In genomic region chr8:70136591-70136990, GRCm38 (mm10) we compare ENCODE assay signal across 26 mouse cellular contexts. TPM values are rescaled to one million over a fixed set of nuclear protein-coding genes. Genes with fewer than 3 reads are reported as not detected.
DNase-seq lines count a peak whose midpoint lies in the region; ATAC-seq lines count a peak whose summit lies in the region.
"Had no signal": no experiment of that assay in that cellular context is flagged by ENCODE, and none has a peak within 500 bp of the region (broad histone marks: within the 10 kb centered on the region; RNA-seq: fewer than 3 reads in every experiment).

No protein-coding gene starts in this region.

- H3K9me3 ChIP-seq in hindbrain, embryonic 13.5 days, result no peaks in the 10 kb centered on the region
- no peaks in the 10 kb centered on the region for H3K9me3 ChIP-seq in hindbrain, embryonic 10.5 days
- H3K9me3 ChIP-seq in midbrain, embryonic 11.5 days (ENCODE audit: control insufficient read depth, low read length), result no peaks in the 10 kb centered on the region
- H3K9me3 ChIP-seq in midbrain, embryonic 13.5 days, result no peaks in the 10 kb centered on the region
- H3K9me3 ChIP-seq: embryonic facial prominence, embryonic 13.5 days; embryonic facial prominence, embryonic 15.5 days; forebrain, embryonic 13.5 days; forebrain, embryonic 15.5 days; G1E had no signal

- peaks cover 39% of the 10 kb centered on the region for H3K4me1 ChIP-seq in hindbrain, embryonic 13.5 days (replicated peaks)
- peaks cover 32% of the 10 kb centered on the region for H3K4me1 ChIP-seq in hindbrain, embryonic 10.5 days (replicated peaks)
- H3K4me1 ChIP-seq in midbrain, embryonic 11.5 days (ENCODE audit: control insufficient read depth, insufficient read depth, low read length), result peaks cover 20% of the 10 kb centered on the region
- H3K4me1 ChIP-seq in midbrain, embryonic 13.5 days (replicated peaks), result peaks cover 27% of the 10 kb centered on the region

- WGBS in hindbrain, embryonic 13.5 days, result 91% methylated on average over 4 of the region's 4 CpGs
- WGBS in hindbrain, embryonic 10.5 days, result 81% methylated on average over 4 of the region's 4 CpGs
- WGBS in midbrain, embryonic 11.5 days, result 79% methylated on average over 4 of the region's 4 CpGs
- WGBS in midbrain, embryonic 13.5 days, result 89% methylated on average over 4 of the region's 4 CpGs

- no peak for ATAC-seq in hindbrain, embryonic 13.5 days (ENCODE audit: low FRiP score)
- no peak for ATAC-seq in midbrain, embryonic 11.5 days (ENCODE audit: low FRiP score)
- no peak for ATAC-seq in midbrain, embryonic 13.5 days
- ATAC-seq: activated CD4-positive, CD25-positive, alpha-beta regulatory T cell, adult 4 months; CD4-positive, CD25-positive, alpha-beta regulatory T cell, adult 4 months; forebrain, embryonic 13.5 days; forebrain, embryonic 15.5 days; forebrain, postnatal 0 days; Patski had no signal

- peak; percentile 88 for DNase-seq in heart, adult 11 months
- DNase-seq in heart, postnatal 4 days, result no peak
- no peak for DNase-seq in hindbrain, embryonic 10.5 days (ENCODE audit: low spot score)
- peak; percentile 54 for DNase-seq in midbrain, embryonic 11.5 days (ENCODE audit: low spot score, missing footprints)
- DNase-seq: adrenal gland, adult 8-10 months; adrenal gland, postnatal 14 days; adrenal gland, postnatal 36 days; B cell, adult 2 months; cerebellum, adult 11-12 months; cerebellum, adult 2 months; cerebellum, adult 9-10 months; cerebellum, postnatal 10 days; cerebellum, postnatal 25 days; forebrain, postnatal 0 days had no signal

- peaks cover 45% of the 10 kb centered on the region for H3K36me3 ChIP-seq in hindbrain, embryonic 13.5 days
- H3K36me3 ChIP-seq in hindbrain, embryonic 10.5 days, result peaks cover 51% of the 10 kb centered on the region
- H3K36me3 ChIP-seq in midbrain, embryonic 11.5 days (ENCODE audit: control insufficient read depth, insufficient read depth, low read length), result peaks cover 4% of the 10 kb centered on the region
- peaks cover 40% of the 10 kb centered on the region for H3K36me3 ChIP-seq in midbrain, embryonic 13.5 days

- peak overlapping the region; percentile 31; the same call in 1 of the 2 replicates for H3K9ac ChIP-seq in hindbrain, embryonic 13.5 days
- no peak overlapping the region for H3K9ac ChIP-seq in midbrain, embryonic 11.5 days (ENCODE audit: low read length)
- H3K9ac ChIP-seq in midbrain, embryonic 13.5 days (replicated peaks), result no peak overlapping the region
- H3K9ac ChIP-seq: embryonic facial prominence, embryonic 13.5 days; embryonic facial prominence, embryonic 15.5 days; forebrain, embryonic 13.5 days; forebrain, embryonic 15.5 days; forebrain, postnatal 0 days had no signal

- H3K4me3 ChIP-seq in hindbrain, embryonic 13.5 days, result no peak overlapping the region
- no peak overlapping the region for H3K4me3 ChIP-seq in hindbrain, embryonic 10.5 days
- H3K4me3 ChIP-seq in midbrain, embryonic 11.5 days (ENCODE audit: low read depth, low read length), result no peak overlapping the region
- no peak overlapping the region for H3K4me3 ChIP-seq in midbrain, embryonic 13.5 days (replicated peaks)
- H3K4me3 ChIP-seq: embryonic facial prominence, embryonic 13.5 days; embryonic facial prominence, embryonic 15.5 days; erythroblast, embryonic 14.5 days; forebrain, embryonic 13.5 days; forebrain, embryonic 15.5 days had no signal

- H3K27me3 ChIP-seq in hindbrain, embryonic 13.5 days, result no peaks in the 10 kb centered on the region
- H3K27me3 ChIP-seq in hindbrain, embryonic 10.5 days (ENCODE audit: insufficient read depth, poor library complexity, severe bottlenecking), result no peaks in the 10 kb centered on the region
- H3K27me3 ChIP-seq in midbrain, embryonic 11.5 days (ENCODE audit: control insufficient read depth, insufficient read depth, low read length), result no peaks in the 10 kb centered on the region
- H3K27me3 ChIP-seq in midbrain, embryonic 13.5 days, result no peaks in the 10 kb centered on the region
- H3K27me3 ChIP-seq: CH12.LX; embryonic facial prominence, embryonic 13.5 days; embryonic facial prominence, embryonic 15.5 days; forebrain, embryonic 13.5 days; forebrain, embryonic 15.5 days; Patski had no signal

- no peak overlapping the region for H3K4me2 ChIP-seq in hindbrain, embryonic 13.5 days
- H3K4me2 ChIP-seq in midbrain, embryonic 11.5 days, result no peak overlapping the region
- no peak overlapping the region for H3K4me2 ChIP-seq in midbrain, embryonic 13.5 days (replicated peaks)
- H3K4me2 ChIP-seq: embryonic facial prominence, embryonic 13.5 days; embryonic facial prominence, embryonic 15.5 days; forebrain, embryonic 13.5 days; forebrain, embryonic 15.5 days had no signal

- H3K27ac ChIP-seq in hindbrain, embryonic 13.5 days, result no peak overlapping the region
- no peak overlapping the region for H3K27ac ChIP-seq in hindbrain, embryonic 10.5 days
- no peak overlapping the region for H3K27ac ChIP-seq in midbrain, embryonic 11.5 days (ENCODE audit: low read depth, low read length)
- H3K27ac ChIP-seq in midbrain, embryonic 13.5 days, result no peak overlapping the region
- H3K27ac ChIP-seq: embryonic facial prominence, embryonic 13.5 days; embryonic facial prominence, embryonic 15.5 days; forebrain, embryonic 13.5 days; forebrain, embryonic 15.5 days had no signal

RNA-seq across cellular contexts. Expression of gene Rfxank, which starts 2.4 kb away (rescaled TPM):
- 10 to 100 TPM; 25.4 to 25.8 TPM for total RNA-seq in heart, postnatal 4 days (2021)
- polyA plus RNA-seq in hindbrain, embryonic 13.5 days (2015; fragmentation: Nextera tagmentation; extraction: Ambion mirVana), result 12.5 and 14.3 TPM in 2 replicates
- 19.5 and 20.6 TPM in 2 replicates for polyA plus RNA-seq in hindbrain, embryonic 10.5 days (2016; fragmentation: Nextera tagmentation; extraction: Ambion mirVana)
- polyA plus RNA-seq in midbrain, embryonic 11.5 days (2014; fragmentation: Nextera tagmentation; extraction: Ambion mirVana), result 10.8 and 11.7 TPM in 2 replicates
- polyA plus RNA-seq in midbrain, embryonic 13.5 days (2015; fragmentation: Nextera tagmentation; extraction: Ambion mirVana), result 12.5 and 13.4 TPM in 2 replicates

RNA-seq across cellular contexts. Expression of gene Borcs8, which starts 2.7 kb away (rescaled TPM):
- total RNA-seq in heart, postnatal 4 days (2021), result 10 to 100 TPM; 28.0 to 29.1 TPM
- 53.6 and 58.2 TPM in 2 replicates for polyA plus RNA-seq in hindbrain, embryonic 13.5 days (2015; fragmentation: Nextera tagmentation; extraction: Ambion mirVana)
- polyA plus RNA-seq in hindbrain, embryonic 10.5 days (2016; fragmentation: Nextera tagmentation; extraction: Ambion mirVana), result 46.9 and 48.3 TPM in 2 replicates
- polyA plus RNA-seq in midbrain, embryonic 11.5 days (2014; fragmentation: Nextera tagmentation; extraction: Ambion mirVana), result 37.4 and 41.3 TPM in 2 replicates
- 53.0 and 56.5 TPM in 2 replicates for polyA plus RNA-seq in midbrain, embryonic 13.5 days (2015; fragmentation: Nextera tagmentation; extraction: Ambion mirVana)

RNA-seq across cellular contexts. Expression of gene Mef2b, which starts 2.9 kb away (rescaled TPM):
- total RNA-seq in heart, postnatal 4 days (2021), result under 1 TPM; 0.20 to 0.21 TPM
- polyA plus RNA-seq in hindbrain, embryonic 13.5 days (2015; fragmentation: Nextera tagmentation; extraction: Ambion mirVana), result 0.40 TPM in 2 replicates
- 0.58 and 0.76 TPM in 2 replicates for polyA plus RNA-seq in hindbrain, embryonic 10.5 days (2016; fragmentation: Nextera tagmentation; extraction: Ambion mirVana)
- polyA plus RNA-seq in midbrain, embryonic 11.5 days (2014; fragmentation: Nextera tagmentation; extraction: Ambion mirVana), result 0.23 and 0.40 TPM in 2 replicates
- 0.26 and 0.59 TPM in 2 replicates for polyA plus RNA-seq in midbrain, embryonic 13.5 days (2015; fragmentation: Nextera tagmentation; extraction: Ambion mirVana)
- polyA plus RNA-seq: activated CD4-positive, CD25-positive, alpha-beta regulatory T cell, adult 4 months had no signal

RNA-seq across cellular contexts. Expression of gene Nr2c2ap, which starts 5.5 kb away (rescaled TPM):
- total RNA-seq in heart, postnatal 4 days (2021), result 10 to 100 TPM; 14.8 to 17.1 TPM
- 32.6 and 36.4 TPM in 2 replicates for polyA plus RNA-seq in hindbrain, embryonic 13.5 days (2015; fragmentation: Nextera tagmentation; extraction: Ambion mirVana)
- polyA plus RNA-seq in hindbrain, embryonic 10.5 days (2016; fragmentation: Nextera tagmentation; extraction: Ambion mirVana), result 37.0 and 38.0 TPM in 2 replicates
- polyA plus RNA-seq in midbrain, embryonic 11.5 days (2014; fragmentation: Nextera tagmentation; extraction: Ambion mirVana), result 14.3 and 16.9 TPM in 2 replicates
- polyA plus RNA-seq in midbrain, embryonic 13.5 days (2015; fragmentation: Nextera tagmentation; extraction: Ambion mirVana), result 27.2 and 30.4 TPM in 2 replicates

RNA-seq across cellular contexts. Expression of gene Ncan, which starts 15.9 kb away (rescaled TPM):
- total RNA-seq in heart, postnatal 4 days (2021), result 1 to 10 TPM in 1 of 2 experiments, under 1 TPM in 1; 0.81 to 1.2 TPM
- polyA plus RNA-seq in hindbrain, embryonic 13.5 days (2015; fragmentation: Nextera tagmentation; extraction: Ambion mirVana), result 128 and 135 TPM in 2 replicates
- 20.2 and 67.1 TPM in 2 replicates for polyA plus RNA-seq in hindbrain, embryonic 10.5 days (2016; fragmentation: Nextera tagmentation; extraction: Ambion mirVana)
- 47.2 and 52.4 TPM in 2 replicates for polyA plus RNA-seq in midbrain, embryonic 11.5 days (2014; fragmentation: Nextera tagmentation; extraction: Ambion mirVana)
- polyA plus RNA-seq in midbrain, embryonic 13.5 days (2015; fragmentation: Nextera tagmentation; extraction: Ambion mirVana), result 139 and 146 TPM in 2 replicates
- polyA plus RNA-seq: activated CD4-positive, CD25-positive, alpha-beta regulatory T cell, adult 4 months; CD4-positive, CD25-positive, alpha-beta regulatory T cell, adult 4 months; erythroblast, embryonic 14.5 days; G1E had no signal

Comparison
In these comparisons a context has a peak if more than half of its experiments do, and no peak if none do; other contexts are left out.
1. DNase-seq: peak in heart, adult 11 months (single experiment) and midbrain, embryonic 11.5 days (single experiment); none in heart, postnatal 4 days (single experiment) and hindbrain, embryonic 10.5 days (single experiment).